Mouse (Mus musculus) stomach, embryonic 14.5 days (tissue): ENCODE measurements around the gene Fam163a. TPM values are rescaled to one million over a fixed set of nuclear protein-coding genes. Genes with fewer than 3 reads are reported as not detected.

Experiments used
- ATAC-seq: fragments of 200-750 bp; cut with Nextera tagmentation; 2 replicates; pipeline ENCODE4 v1.8.0; 2017; ENCODE audit warnings: low read depth, moderate TSS enrichment; ENCODE audit not compliant: insufficient number of reproducible peaks, insufficient read depth, low FRiP score
- H3K27ac ChIP-seq: fragments of 300-500 bp; sonication (generic); 2 replicates; pipeline ENCODE4 v1.5.1; 2014; ENCODE audit warnings: mild to moderate bottlenecking, low read length, moderate library complexity, mixed read lengths
- H3K27me3 ChIP-seq: fragments of 300-500 bp; sonication (generic); 2 replicates; pipeline ENCODE4 v1.6.1; 2014; ENCODE audit warnings: low read length, control low read depth, mixed read lengths; ENCODE audit not compliant: control insufficient read depth, insufficient read depth
- H3K36me3 ChIP-seq: fragments of 300-500 bp; sonication (generic); 2 replicates; pipeline ENCODE4 v1.6.1; 2014; ENCODE audit warnings: mild to moderate bottlenecking, control low read depth, low read length, moderate library complexity, mixed read lengths; ENCODE audit not compliant: control insufficient read depth, insufficient read depth
- H3K4me1 ChIP-seq: fragments of 300-500 bp; sonication (generic); 2 replicates; pipeline ENCODE4 v1.6.1; 2014; ENCODE audit warnings: low read length, control low read depth, mixed read lengths; ENCODE audit not compliant: control insufficient read depth, insufficient read depth
- H3K4me2 ChIP-seq: fragments of 300-500 bp; sonication (generic); replicated peaks from 2 replicates; pipeline ENCODE4 v1.6.1; 2014; ENCODE audit warnings: low read depth, low read length, control low read depth
- H3K4me3 ChIP-seq: fragments of 300-500 bp; sonication (generic); 2 replicates; pipeline ENCODE4 v1.5.1; 2014; ENCODE audit warnings: low read depth, low read length, control low read depth
- H3K9ac ChIP-seq: fragments of 300-500 bp; sonication (generic); replicated peaks from 2 replicates; pipeline ENCODE4 v1.6.1; 2014; ENCODE audit warnings: low read depth, mild to moderate bottlenecking, control low read depth, low read length, moderate library complexity, mixed read lengths
- H3K9me3 ChIP-seq: fragments of 300-500 bp; sonication (generic); 2 replicates; pipeline ENCODE4 v1.6.1; 2016; ENCODE audit warnings: low read depth, low read length, control low read depth; ENCODE audit not compliant: control insufficient read depth
- WGBS: fragments of 180-500 bp; shearing (Covaris S2); extraction: QIAGEN DNeasy Blood & Tissue Kit; methylation state at CpG from one replicate; pipeline ENCODE4 v1.1.7; 2014; 5-methylcytosine and 5-hydroxymethylcytosine counted together
- polyA plus RNA-seq: library from polyadenylated mRNA; unstranded; fragments of >200 nt; fragmentation: Nextera tagmentation; extraction: Ambion mirVana; gene quantifications from 2 replicates; pipeline ENCODE4 v1.2.1, GENCODE M21; 2014

Fam163a gene
- polyA plus RNA-seq, 1 experiment from 2014 or later = 6.1 TPM

DNA sequence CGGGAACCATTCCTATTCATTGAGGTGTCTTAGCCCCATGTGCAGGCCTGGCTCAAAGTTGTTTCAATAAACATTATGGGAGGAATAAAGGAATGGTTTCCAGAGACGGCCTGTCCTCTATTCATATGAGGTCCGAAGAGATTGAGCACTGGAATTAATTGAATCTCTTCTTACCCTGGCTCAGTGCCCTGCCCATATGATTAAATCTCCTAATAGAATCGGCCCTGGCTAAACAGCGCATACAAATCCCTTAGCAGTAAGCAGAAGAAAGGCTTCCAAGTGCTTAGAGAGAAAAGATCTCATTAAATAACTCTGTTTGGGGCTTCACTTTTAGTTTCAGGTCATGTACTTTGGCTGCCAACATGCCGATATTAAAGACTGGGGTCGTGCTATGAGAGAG lies 12.0 kb downstream of the Fam163a start:
- no peak for ATAC-seq
- Histone ChIP-seq H3K27me3 (no peaks in the 10 kb centered on the region), H3K4me1 (no peaks in the 10 kb centered on the region), H3K9me3 (no peaks in the 10 kb centered on the region), H3K9ac (no peak overlapping the region), H3K27ac (no peak overlapping the region), H3K4me3 (no peak overlapping the region), H3K4me2 (no peak overlapping the region), H3K36me3 (no peaks in the 10 kb centered on the region)
- 62% methylated on average over 7 of the region's 7 CpGs for WGBS

- Histone ChIP-seq H3K4me1 (peaks cover 9% of the 10 kb centered on the region; the same call in 1 of the 2 replicates), H3K9ac (no peak overlapping the region), H3K27me3 (no peaks in the 10 kb centered on the region), H3K9me3 (no peaks in the 10 kb centered on the region), H3K36me3 (no peaks in the 10 kb centered on the region), H3K4me2 (no peak overlapping the region), H3K4me3 (no peak overlapping the region), H3K27ac (no peak overlapping the region)
- no peak for ATAC-seq
- WGBS = 89% methylated on average over 3 of the region's 3 CpGs
These were observed 18.2 kb downstream of the Fam163a start for GRCm38 (mm10) chr1:156186646-156187045.

- Histone ChIP-seq H3K4me2 (no peak overlapping the region), H3K27me3 (no peaks in the 10 kb centered on the region), H3K36me3 (no peaks in the 10 kb centered on the region), H3K9ac (no peak overlapping the region), H3K9me3 (no peaks in the 10 kb centered on the region), H3K4me3 (no peak overlapping the region), H3K4me1 (peaks cover 11% of the 10 kb centered on the region; the same call in 1 of the 2 replicates), H3K27ac (peak overlapping the region; percentile 61; the same call in 1 of the 2 replicates)
- no peak for ATAC-seq
- WGBS = 9% methylated on average over 11 of the region's 11 CpGs
These were observed 20.7 kb downstream of the Fam163a start for GRCm38 (mm10) chr1:156184158-156184571.

DNA sequence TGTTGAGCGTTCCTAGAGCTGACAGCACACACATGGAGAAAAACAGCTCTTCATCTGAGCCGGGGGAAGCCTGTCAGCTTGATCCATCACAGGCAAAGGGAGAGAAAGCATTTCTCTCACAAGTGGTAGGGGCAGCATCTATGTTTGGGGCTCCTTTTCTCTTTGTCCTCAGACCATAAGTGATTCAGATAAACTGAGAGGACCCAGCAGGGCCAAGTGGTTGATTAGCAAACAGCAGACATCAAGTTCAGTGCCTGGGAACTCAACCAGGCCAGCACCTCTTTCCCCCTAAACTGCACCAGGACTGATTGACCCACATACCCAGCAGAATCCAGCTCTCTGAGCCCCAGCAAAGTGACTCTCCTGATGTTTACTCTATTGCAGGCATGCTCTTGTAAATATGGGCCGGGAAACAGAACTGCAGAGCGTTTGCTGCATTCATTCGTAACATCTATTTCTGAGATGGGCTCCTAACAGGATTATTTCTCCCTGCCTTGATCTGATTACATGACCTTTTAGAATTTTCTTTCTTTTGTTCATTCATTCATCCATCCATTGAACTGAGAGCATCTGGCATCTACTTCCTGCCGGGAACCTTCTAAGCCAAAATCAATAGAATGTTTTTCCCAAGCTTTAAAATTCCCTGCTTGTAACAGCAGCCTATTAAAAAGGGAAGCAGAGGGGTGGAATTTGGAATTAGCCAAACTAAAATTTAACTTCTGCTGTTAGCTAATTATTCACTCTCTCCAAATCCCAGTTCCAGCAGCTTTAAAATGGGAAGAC lies 21.5 kb downstream of the Fam163a start:
- Histone ChIP-seq H3K36me3 (no peaks in the 10 kb centered on the region), H3K27me3 (no peaks in the 10 kb centered on the region), H3K27ac (peak overlapping the region; percentile 61; the same call in 1 of the 2 replicates), H3K9ac (no peak overlapping the region), H3K4me3 (no peak overlapping the region), H3K9me3 (no peaks in the 10 kb centered on the region), H3K4me1 (peaks cover 11% of the 10 kb centered on the region; the same call in 1 of the 2 replicates), H3K4me2 (no peak overlapping the region)
- ATAC-seq = no peak
- 24% methylated on average over 6 of the region's 6 CpGs for WGBS

GRCm38 (mm10) chr1:156179875-156180274 lies 25.0 kb downstream of the Fam163a start:
- Histone ChIP-seq H3K27me3 (no peaks in the 10 kb centered on the region), H3K27ac (no peak overlapping the region), H3K4me2 (no peak overlapping the region), H3K9me3 (no peaks in the 10 kb centered on the region), H3K9ac (no peak overlapping the region), H3K4me3 (no peak overlapping the region), H3K36me3 (no peaks in the 10 kb centered on the region), H3K4me1 (peaks cover 11% of the 10 kb centered on the region; the same call in 1 of the 2 replicates)
- no peak for ATAC-seq
- WGBS = 24% methylated on average over 11 of the region's 11 CpGs

- 30% methylated on average over 6 of the region's 6 CpGs for WGBS
- no peak for ATAC-seq
These were observed 36.1 kb downstream of the Fam163a start for GRCm38 (mm10) chr1:156168737-156169136.

GRCm38 (mm10) chr1:156116770-156117169 lies 88.1 kb downstream of the Fam163a start:
- ATAC-seq = no peak
- Histone ChIP-seq H3K4me2 (no peak overlapping the region), H3K4me3 (no peak overlapping the region), H3K36me3 (no peaks in the 10 kb centered on the region), H3K27ac (no peak overlapping the region), H3K4me1 (no peaks in the 10 kb centered on the region), H3K27me3 (no peaks in the 10 kb centered on the region), H3K9ac (no peak overlapping the region), H3K9me3 (no peaks in the 10 kb centered on the region)
- 38% methylated on average over 3 of the region's 3 CpGs for WGBS

More at GRCm38 (mm10) chr1:156168737-156169136, 36.1 kb downstream of the Fam163a start:
- H3K36me3 ChIP-seq = no peaks in the 10 kb centered on the region
- H3K27ac ChIP-seq = no peak overlapping the region
- H3K9me3 ChIP-seq = no peaks in the 10 kb centered on the region
- no peak overlapping the region for H3K4me3 ChIP-seq
- H3K9ac ChIP-seq = no peak overlapping the region
- H3K27me3 ChIP-seq = no peaks in the 10 kb centered on the region
- H3K4me2 ChIP-seq = no peak overlapping the region
- 0 out of 2 replicates have a peak, but pooled peaks cover 2% of the 10 kb centered on the region for H3K4me1 ChIP-seq

- Histone ChIP-seq H3K4me3 (no peak overlapping the region), H3K9me3 (no peaks in the 10 kb centered on the region), H3K4me1 (no peaks in the 10 kb centered on the region), H3K27ac (no peak overlapping the region), H3K4me2 (no peak overlapping the region), H3K27me3 (no peaks in the 10 kb centered on the region), H3K36me3 (no peaks in the 10 kb centered on the region), H3K9ac (no peak overlapping the region)
- WGBS = 78% methylated on average over 8 of the region's 8 CpGs
- no peak for ATAC-seq
These were observed 90.8 kb downstream of the Fam163a start for GRCm38 (mm10) chr1:156113884-156114499.
